Mouse (Mus musculus) heart, embryonic 11.5 days (tissue): ENCODE data around the gene Carmil1. TPM values are rescaled to one million over a fixed set of nuclear protein-coding genes. Genes with fewer than 3 reads are reported as not detected.

ENCODE experiments used
- ATAC-seq: fragments of 200-750 bp; cut with Nextera tagmentation; replicated peaks from 2 replicates; pipeline ENCODE4 v1.8.0; 2017; ENCODE audit warnings: moderate library complexity; ENCODE audit not compliant: insufficient number of reproducible peaks, low FRiP score, low TSS enrichment
- H3K27ac ChIP-seq: fragments of 300-500 bp; sonication (generic); 2 replicates; pipeline ENCODE4 v1.5.1; 2014; ENCODE audit warnings: mild to moderate bottlenecking, low read depth, low read length
- H3K27me3 ChIP-seq: fragments of 300-500 bp; sonication (generic); 2 replicates; pipeline ENCODE4 v1.6.1; 2014; ENCODE audit warnings: mild to moderate bottlenecking, low read length, mixed read lengths; ENCODE audit not compliant: control insufficient read depth, insufficient read depth
- H3K36me3 ChIP-seq: fragments of 300-500 bp; sonication (generic); 2 replicates; pipeline ENCODE4 v1.6.1; 2014; ENCODE audit warnings: mild to moderate bottlenecking, low read length, moderate library complexity, mixed read lengths; ENCODE audit not compliant: control insufficient read depth, insufficient read depth
- H3K4me1 ChIP-seq: fragments of 300-500 bp; sonication (generic); 2 replicates; pipeline ENCODE4 v1.6.1; 2014; ENCODE audit warnings: low read length; ENCODE audit not compliant: control insufficient read depth, insufficient read depth
- H3K4me2 ChIP-seq: fragments of 300-500 bp; sonication (generic); 2 replicates; pipeline ENCODE4 v1.6.1; 2014; ENCODE audit warnings: mild to moderate bottlenecking, moderate library complexity
- H3K4me3 ChIP-seq: fragments of 300-500 bp; sonication (generic); 2 replicates; pipeline ENCODE4 v1.5.1; 2014; ENCODE audit warnings: low read depth, low read length
- H3K9ac ChIP-seq: fragments of 300-500 bp; sonication (generic); 2 replicates; pipeline ENCODE4 v1.6.1; 2014; ENCODE audit warnings: mild to moderate bottlenecking, low read depth, low read length, moderate library complexity
- H3K9me3 ChIP-seq: fragments of 300-500 bp; sonication (generic); replicated peaks from 2 replicates; pipeline ENCODE4 v1.6.1; 2016; ENCODE audit warnings: low read length; ENCODE audit not compliant: control insufficient read depth
- WGBS: fragments of 180-500 bp; shearing (Covaris S2); extraction: QIAGEN DNeasy Blood & Tissue Kit; methylation state at CpG from one replicate; pipeline ENCODE4 v1.1.7; 2014; ENCODE audit not compliant: insufficient replicate concordance; 5-methylcytosine and 5-hydroxymethylcytosine counted together
- polyA plus RNA-seq: library from polyadenylated mRNA; unstranded; fragments of >200 nt; fragmentation: Nextera tagmentation; extraction: Ambion mirVana; gene quantifications from 2 replicates; pipeline ENCODE4 v1.2.1, GENCODE M21; 2014

Carmil1 gene
- polyA plus RNA-seq, 1 experiment from 2014 or later = 8.4 TPM

GRCm38 (mm10) chr13:24055072-24055869 is 225.3 kb downstream of the Carmil1 start:
- no peak for ATAC-seq

GRCm38 (mm10) chr13:24051496-24051895 is 229.1 kb downstream of the Carmil1 start:
- Histone ChIP-seq H3K36me3 (no peaks in the 10 kb centered on the region), H3K4me2 (no peak overlapping the region), H3K9ac (no peak overlapping the region), H3K4me1 (no peaks in the 10 kb centered on the region), H3K27ac (no peak overlapping the region), H3K27me3 (no peaks in the 10 kb centered on the region), H3K4me3 (no peak overlapping the region), H3K9me3 (no peaks in the 10 kb centered on the region)
- no peak for ATAC-seq
- WGBS = 88% methylated on average over 2 of the region's 2 CpGs

More at GRCm38 (mm10) chr13:24055072-24055869, 225.3 kb downstream of the Carmil1 start:
- WGBS = 77% methylated on average over 5 of the region's 5 CpGs
- Histone ChIP-seq H3K27ac (no peak overlapping the region), H3K27me3 (no peaks in the 10 kb centered on the region), H3K36me3 (no peaks in the 10 kb centered on the region), H3K9ac (no peak overlapping the region), H3K9me3 (no peaks in the 10 kb centered on the region), H3K4me2 (no peak overlapping the region), H3K4me3 (no peak overlapping the region), H3K4me1 (no peaks in the 10 kb centered on the region)

- Histone ChIP-seq H3K36me3 (no peaks in the 10 kb centered on the region), H3K27me3 (no peaks in the 10 kb centered on the region), H3K9me3 (no peaks in the 10 kb centered on the region), H3K4me3 (no peak overlapping the region), H3K4me1 (no peaks in the 10 kb centered on the region), H3K27ac (no peak overlapping the region), H3K4me2 (no peak overlapping the region), H3K9ac (no peak overlapping the region)
- ATAC-seq = no peak
- WGBS = 83% methylated on average over 5 of the region's 5 CpGs
These were observed 230.3 kb downstream of the Carmil1 start for GRCm38 (mm10) chr13:24050330-24050729.

GRCm38 (mm10) chr13:24049267-24050034 is 231.1 kb downstream of the Carmil1 start:
- H3K27me3 ChIP-seq = no peaks in the 10 kb centered on the region
- H3K4me1 ChIP-seq = no peaks in the 10 kb centered on the region
- no peak overlapping the region for H3K4me2 ChIP-seq
- no peak for ATAC-seq
- WGBS = 75% methylated on average over 9 of the region's 9 CpGs
- H3K36me3 ChIP-seq = no peaks in the 10 kb centered on the region
- no peak overlapping the region for H3K9ac ChIP-seq
- H3K4me3 ChIP-seq = no peak overlapping the region
- H3K27ac ChIP-seq = no peak overlapping the region
- H3K9me3 ChIP-seq = no peaks in the 10 kb centered on the region

GRCm38 (mm10) chr13:24048611-24049010 is 232.0 kb downstream of the Carmil1 start:
- H3K27ac ChIP-seq = no peak overlapping the region
- H3K9me3 ChIP-seq = no peaks in the 10 kb centered on the region
- 79% methylated on average over 6 of the region's 6 CpGs for WGBS
- H3K9ac ChIP-seq = no peak overlapping the region
- no peaks in the 10 kb centered on the region for H3K36me3 ChIP-seq
- no peak for ATAC-seq
- no peak overlapping the region for H3K4me2 ChIP-seq
- H3K4me3 ChIP-seq = no peak overlapping the region
- H3K4me1 ChIP-seq = no peaks in the 10 kb centered on the region
- H3K27me3 ChIP-seq = no peaks in the 10 kb centered on the region

DNA sequence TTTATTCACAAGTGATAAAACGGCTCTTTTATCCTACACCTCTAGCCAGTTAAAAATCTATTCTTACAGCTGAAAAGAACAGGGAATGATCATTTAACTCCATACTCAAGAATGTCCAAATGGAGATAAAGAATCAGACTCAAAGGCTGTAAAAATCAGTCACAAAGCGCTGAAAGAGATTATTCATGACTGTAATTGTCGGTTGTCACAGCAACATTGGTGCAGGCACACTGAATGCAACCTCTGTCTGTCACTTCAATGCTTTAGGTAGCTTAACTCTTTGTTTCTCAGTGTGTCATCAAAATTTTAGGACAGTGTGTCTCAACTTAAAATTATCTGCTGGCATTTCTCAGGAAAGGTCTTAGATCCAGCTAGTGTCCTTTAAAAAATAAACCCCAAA is 235.3 kb downstream of the Carmil1 start:
- H3K36me3 ChIP-seq = no peaks in the 10 kb centered on the region
- WGBS = 76% methylated on average over 3 of the region's 3 CpGs

GRCm38 (mm10) chr13:24040221-24040620 is 240.4 kb downstream of the Carmil1 start:
- no peak for ATAC-seq
- Histone ChIP-seq H3K4me3 (no peak overlapping the region), H3K4me2 (no peak overlapping the region), H3K9me3 (no peaks in the 10 kb centered on the region), H3K36me3 (no peaks in the 10 kb centered on the region), H3K4me1 (no peaks in the 10 kb centered on the region), H3K9ac (no peak overlapping the region), H3K27me3 (no peaks in the 10 kb centered on the region), H3K27ac (no peak overlapping the region)
- 46% methylated on average over 7 of the region's 7 CpGs for WGBS

More for the DNA sequence above, 235.3 kb downstream of the Carmil1 start:
- no peak for ATAC-seq
- Histone ChIP-seq H3K9ac (no peak overlapping the region), H3K9me3 (no peaks in the 10 kb centered on the region), H3K4me2 (no peak overlapping the region), H3K27me3 (no peaks in the 10 kb centered on the region), H3K27ac (no peak overlapping the region), H3K4me1 (no peaks in the 10 kb centered on the region), H3K4me3 (no peak overlapping the region)

GRCm38 (mm10) chr13:24037502-24037901 is 243.1 kb downstream of the Carmil1 start:
- Histone ChIP-seq H3K27ac (no peak overlapping the region), H3K4me1 (no peaks in the 10 kb centered on the region), H3K27me3 (no peaks in the 10 kb centered on the region), H3K9ac (no peak overlapping the region), H3K36me3 (no peaks in the 10 kb centered on the region), H3K4me3 (no peak overlapping the region), H3K4me2 (no peak overlapping the region), H3K9me3 (no peaks in the 10 kb centered on the region)
- WGBS = 75% methylated on average over 3 of the region's 3 CpGs
- ATAC-seq = no peak
